Mouse (Mus musculus): ENCODE data around the gene Tmem229b. TPM values are rescaled to one million over a fixed set of nuclear protein-coding genes. Genes with fewer than 3 reads are reported as not detected.
A peak's percentile ranks its signal among the peaks of the same experiment; 100 is the strongest.

Tmem229b gene
- polyA plus RNA-seq, 1 experiment: 18.7 TPM

DNA sequence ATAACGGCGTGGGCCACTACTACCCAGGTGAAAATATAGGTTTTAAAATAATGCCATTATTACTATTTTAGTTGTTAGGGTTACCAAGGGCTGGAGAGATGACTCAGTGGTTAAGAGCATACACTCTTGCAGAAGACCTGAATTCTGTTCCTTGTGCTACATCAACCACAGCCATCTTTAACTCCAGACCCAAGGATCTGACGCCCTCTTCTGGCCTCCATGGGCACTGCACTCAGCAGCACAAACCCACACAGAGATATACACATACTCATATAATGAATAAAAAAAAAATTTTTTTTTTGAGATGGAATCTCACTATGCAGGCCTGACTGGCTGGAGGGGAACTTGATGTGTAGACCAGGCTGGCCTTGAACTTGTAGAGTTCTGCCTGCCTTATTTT is 91.1 kb downstream of the Tmem229b start:
- 76% methylated on average over 3 of the region's 3 CpGs for WGBS
- Histone ChIP-seq H3K4me3 (replicated peaks; ENCODE audit: control insufficient read depth, low read depth, low read length) (no peak overlapping the region), H3K27ac (ENCODE audit: control insufficient read depth, insufficient read depth, low read depth, low read length, poor library complexity) (no peak overlapping the region), H3K4me1 (ENCODE audit: control insufficient read depth, insufficient read depth, low read length) (peaks cover 1% of the 10 kb centered on the region; the same call in 1 of the 2 replicates)
- TF ChIP-seq CTCF (IDR thresholded peaks at IDR 0.05; ENCODE audit: control insufficient read depth, insufficient read depth, low read length): peak; percentile 17; the same call in 1 of the 2 replicates
- TF ChIP-seq POLR2A (IDR thresholded peaks at IDR 0.05; ENCODE audit: borderline replicate concordance, control insufficient read depth, low read depth, low read length): no peak

- Histone ChIP-seq H3K27ac (ENCODE audit: control insufficient read depth, insufficient read depth, low read depth, low read length, poor library complexity) (no peak overlapping the region), H3K4me3 (replicated peaks; ENCODE audit: control insufficient read depth, low read depth, low read length) (no peak overlapping the region), H3K4me1 (ENCODE audit: control insufficient read depth, insufficient read depth, low read length) (peaks cover 1% of the 10 kb centered on the region; the same call in 1 of the 2 replicates)
- no peak for TF ChIP-seq CTCF (IDR thresholded peaks at IDR 0.05; ENCODE audit: control insufficient read depth, insufficient read depth, low read length)
- TF ChIP-seq POLR2A (IDR thresholded peaks at IDR 0.05; ENCODE audit: borderline replicate concordance, control insufficient read depth, low read depth, low read length): no peak
- WGBS: 67% methylated on average over 3 of the region's 3 CpGs
Observed at GRCm38 (mm10) chr12:78915561-78915960, 91.9 kb downstream of the Tmem229b start.

DNA sequence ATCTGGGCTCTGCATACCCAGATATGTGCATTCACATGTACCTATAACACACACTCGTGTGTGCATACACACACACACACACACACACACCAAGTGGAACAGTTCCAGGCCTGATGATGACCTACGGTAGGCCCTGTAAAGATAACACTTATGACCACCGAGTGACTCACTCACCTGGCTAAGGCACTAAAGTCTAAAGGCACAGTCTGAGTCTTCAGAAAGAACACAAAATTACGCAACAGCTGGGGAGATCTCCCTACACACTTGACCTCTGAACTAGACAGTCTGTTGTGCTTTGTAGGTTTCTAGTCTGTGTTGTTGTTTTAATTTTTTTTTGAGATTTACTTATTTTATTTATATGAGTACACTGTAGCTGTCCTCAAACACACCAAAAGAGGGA is 93.0 kb downstream of the Tmem229b start:
- Histone ChIP-seq H3K4me3 (replicated peaks; ENCODE audit: control insufficient read depth, low read depth, low read length) (no peak overlapping the region), H3K27ac (ENCODE audit: control insufficient read depth, insufficient read depth, low read depth, low read length, poor library complexity) (no peak overlapping the region), H3K4me1 (ENCODE audit: control insufficient read depth, insufficient read depth, low read length) (peaks cover 2% of the 10 kb centered on the region; the same call in 1 of the 2 replicates)
- TF ChIP-seq POLR2A (IDR thresholded peaks at IDR 0.05; ENCODE audit: borderline replicate concordance, control insufficient read depth, low read depth, low read length) (no peak), CTCF (IDR thresholded peaks at IDR 0.05; ENCODE audit: control insufficient read depth, insufficient read depth, low read length) (no peak)
- 84% methylated on average over 4 of the region's 4 CpGs for WGBS

Other genes with a start within 250 kb of the Tmem229b start
- 50.6 and 79.5 TPM in 2 replicates for gene Atp6v1d, start 146.0 kb downstream of the Tmem229b start, polyA plus RNA-seq (2011; ENCODE audit: insufficient read depth, insufficient read length, low replicate concordance, missing spikeins)
- gene Eif2s1, start 145.8 kb downstream of the Tmem229b start, polyA plus RNA-seq (2011; ENCODE audit: insufficient read depth, insufficient read length, low replicate concordance, missing spikeins): 18.7 and 43.2 TPM in 2 replicates
- 4.1 and 6.2 TPM in 2 replicates for gene Plek2, start 100.7 kb downstream of the Tmem229b start, polyA plus RNA-seq (2011; ENCODE audit: insufficient read depth, insufficient read length, low replicate concordance, missing spikeins)
- 0.36 and 1.1 TPM in 2 replicates for gene Plekhh1, start 21.5 kb upstream of the Tmem229b start, polyA plus RNA-seq (2011; ENCODE audit: insufficient read depth, insufficient read length, low replicate concordance, missing spikeins)
- 0.57 and 3.6 TPM in 2 replicates for gene Pigh, start 82.0 kb upstream of the Tmem229b start, polyA plus RNA-seq (2011; ENCODE audit: insufficient read depth, insufficient read length, low replicate concordance, missing spikeins)
- gene Arg2, start 123.2 kb upstream of the Tmem229b start, polyA plus RNA-seq (2011; ENCODE audit: insufficient read depth, insufficient read length, low replicate concordance, missing spikeins): 3.0 and 14.9 TPM in 2 replicates
- 35.5 and 74.5 TPM in 2 replicates for gene Vti1b, start 165.0 kb upstream of the Tmem229b start, polyA plus RNA-seq (2011; ENCODE audit: insufficient read depth, insufficient read length, low replicate concordance, missing spikeins)
- 6.4 and 9.3 TPM in 2 replicates for gene Rdh11, start 184.7 kb upstream of the Tmem229b start, polyA plus RNA-seq (2011; ENCODE audit: insufficient read depth, insufficient read length, low replicate concordance, missing spikeins)
- gene Rdh12, start 201.3 kb upstream of the Tmem229b start, polyA plus RNA-seq (2011; ENCODE audit: insufficient read depth, insufficient read length, low replicate concordance, missing spikeins): 10.4 and 28.6 TPM in 2 replicates